Mouse (Mus musculus) mesoderm, embryonic 11.5 days (tissue): ENCODE measurements around the gene Nrarp.

ENCODE experiments used
- DNase-seq: peaks from one replicate; pipeline ENCODE4 v3.0.0-alpha.2; 2012; ENCODE audit warnings: low read depth, low spot score

Gene Nrarp

GRCm38 (mm10) chr2:25228995-25229530 is 48.5 kb downstream of the Nrarp start:
- no peak for DNase-seq

GRCm38 (mm10) chr2:25229582-25229981 is 49.0 kb downstream of the Nrarp start:
- no peak for DNase-seq

GRCm38 (mm10) chr2:25230581-25230980 is 50.0 kb downstream of the Nrarp start:
- DNase-seq: no peak

- DNase-seq: no peak
Measured at GRCm38 (mm10) chr2:25231038-25231437, 50.5 kb downstream of the Nrarp start.
